ENCODE assay signal across 8 mouse cellular contexts in the genomic region with DNA sequence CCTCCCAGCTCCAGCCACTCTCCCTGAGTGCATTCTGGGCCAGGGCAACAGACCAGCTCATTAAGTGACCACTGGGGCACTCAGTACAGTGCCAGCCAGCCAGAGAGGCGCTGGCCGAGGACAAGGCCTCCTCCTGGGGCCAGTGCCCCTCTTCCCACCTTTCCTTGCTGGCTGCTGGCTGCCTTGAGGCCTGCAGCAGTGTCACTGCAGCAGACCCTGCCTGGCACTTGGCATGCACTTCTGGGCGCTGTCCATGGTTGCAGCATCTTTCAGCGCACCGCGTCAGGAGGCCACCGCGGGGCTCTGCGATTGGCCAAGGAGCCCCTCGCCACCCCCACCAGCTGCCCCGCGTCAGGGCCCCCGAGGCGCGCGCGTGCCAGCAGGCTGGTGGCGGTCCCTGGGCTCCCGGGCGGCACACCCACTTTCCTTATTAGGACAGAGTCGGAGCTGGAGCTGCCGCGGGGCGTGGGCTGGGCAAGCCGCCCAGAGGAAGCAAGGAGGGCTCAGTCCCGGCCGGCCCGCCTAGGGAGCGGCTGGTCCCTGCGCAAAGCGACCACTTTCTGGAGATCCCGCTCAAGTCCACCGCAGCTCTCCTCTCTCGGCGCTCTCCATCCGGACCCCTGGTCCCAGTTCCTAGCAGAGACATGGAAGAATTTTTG. TPM values are rescaled to one million over a fixed set of nuclear protein-coding genes. Genes with fewer than 3 reads are reported as not detected.
DNase-seq lines count a peak whose midpoint lies in the region; ATAC-seq and TF ChIP-seq lines count a peak whose summit lies in the region.

Gene Prune2, plus strand, starts transcription at position 506 of the 659 bp plus-strand sequence.

- intact Hi-C loops in heart, postnatal 36 days (cut with DNase I), result loop anchor here (5.0 kb wide), 1 partner anchor 72 kb away; no protein-coding TSS in a partner anchor

- WGBS in cerebellum, adult 2 months, result under 1% methylated on average over 36 of the region's 36 CpGs
- under 1% methylated on average over 35 of the region's 36 CpGs for WGBS in lung, embryonic 14.5 days

- peak; percentile 97 for ATAC-seq in lung, embryonic 14.5 days (ENCODE audit: insufficient read depth)

- H3K4me3 ChIP-seq in cerebellum, adult 2 months (replicated peaks; ENCODE audit: insufficient read depth, low read depth, low read length), result peak within 1 kb of the TSS; percentile 33
- H3K4me3 ChIP-seq in lung, embryonic 14.5 days (ENCODE audit: low read depth, low read length), result peak within 1 kb of the TSS; percentile 38

- TF ChIP-seq POLR2A in cerebellum, adult 2 months (IDR thresholded peaks at IDR 0.05; ENCODE audit: borderline replicate concordance, insufficient read depth, low read length), result no peak

- peak; percentile 97 for DNase-seq in Muller cell, postnatal 12 days (ENCODE audit: inconsistent ontology term)
- DNase-seq in cerebellum, adult 2 months, result peak; percentile 37 to 41
- peak; percentile 79 for DNase-seq in forelimb bud, embryonic 11.5 days (ENCODE audit: low read depth, low spot score)
- peak; percentile 46 to 61 for DNase-seq in heart, postnatal 36 days
- DNase-seq in layer of hippocampus, adult 18-20 months (ENCODE audit: low spot score in 2 of 2), result peak; percentile 9 to 12
- DNase-seq in lung, embryonic 14.5 days, result peak; percentile 90
- peak; percentile 13 for DNase-seq in ovary, postnatal 10 days (ENCODE audit: low spot score)
- DNase-seq in urinary bladder, postnatal 25 days (ENCODE audit: low spot score), result peak; percentile 16

- no peaks in the 10 kb centered on the region; the same call in 1 of the 2 replicates for H3K27me3 ChIP-seq in cerebellum, adult 2 months (ENCODE audit: control insufficient read depth, insufficient read depth, low read length)
- H3K27me3 ChIP-seq in lung, embryonic 14.5 days (ENCODE audit: insufficient read depth, low read length), result peaks cover 14% of the 10 kb centered on the region

- H3K4me1 ChIP-seq in cerebellum, adult 2 months (ENCODE audit: control insufficient read depth, insufficient read depth, low read length), result peaks cover 4% of the 10 kb centered on the region; the same call in 1 of the 2 replicates
- peaks cover 6% of the 10 kb centered on the region for H3K4me1 ChIP-seq in lung, embryonic 14.5 days (ENCODE audit: insufficient read depth)

- H3K4me2 ChIP-seq in lung, embryonic 14.5 days, result peak within 1 kb of the TSS; percentile 88

- H3K36me3 ChIP-seq in lung, embryonic 14.5 days (ENCODE audit: insufficient read depth), result no peaks in the 10 kb centered on the region

- H3K27ac ChIP-seq in cerebellum, adult 2 months (ENCODE audit: insufficient read depth, low read length), result no peak within 1 kb of the TSS
- H3K27ac ChIP-seq in lung, embryonic 14.5 days (ENCODE audit: low read depth), result no peak within 1 kb of the TSS

- H3K9ac ChIP-seq in lung, embryonic 14.5 days, result peak within 1 kb of the TSS; percentile 33; the same call in 1 of the 2 replicates

- no peak for TF ChIP-seq CTCF in cerebellum, adult 2 months (IDR thresholded peaks at IDR 0.05; ENCODE audit: borderline replicate concordance, insufficient read depth, low read depth, low read length)
- no peak for TF ChIP-seq CTCF in lung, embryonic 14.5 days (IDR thresholded peaks at IDR 0.05; ENCODE audit: low read depth)

- no peaks in the 10 kb centered on the region for H3K9me3 ChIP-seq in lung, embryonic 14.5 days (ENCODE audit: low read depth, low read length)

RNA-seq across cellular contexts. Expression of gene Prune2, which starts in this region (rescaled TPM):
- 111 and 140 TPM in 2 replicates for polyA plus RNA-seq in cerebellum, adult 2 months (2012; rRNA removed)
- total RNA-seq in heart, postnatal 36 days (2021), result 10 to 100 TPM; 38.0 to 48.5 TPM
- total RNA-seq in layer of hippocampus, adult 18-20 months (2021), result 10 to 100 TPM; 70.0 to 80.0 TPM
- 1.4 and 1.9 TPM in 2 replicates for polyA plus RNA-seq in lung, embryonic 14.5 days (2014; fragmentation: Nextera tagmentation; extraction: Ambion mirVana)

Comparison
In these comparisons a context has a peak if more than half of its experiments do, and no peak if none do; other contexts are left out.
1. RNA of gene Prune2 (polyA plus RNA-seq): 111 to 140 TPM in cerebellum, adult 2 months; 1.4 to 1.9 TPM in lung, embryonic 14.5 days; every median in the first group is over 10 times any median in the second.
2. DNase-seq: peak in every context shown above with its lines; median percentile 97 in Muller cell, postnatal 12 days; 90 in lung, embryonic 14.5 days; 79 in forelimb bud, embryonic 11.5 days; 54 in heart, postnatal 36 days; 39 in cerebellum, adult 2 months; 16 in urinary bladder, postnatal 25 days; 13 in ovary, postnatal 10 days; 10 in layer of hippocampus, adult 18-20 months.